Mouse (Mus musculus) MEL (cell line): ENCODE measurements around the gene Ankrd36.

Experiments used
- CHD1 ChIP-seq: IDR thresholded peaks from 2 replicates; pipeline ENCODE4 v1.6.1; 2012; ENCODE audit warnings: low read depth, mild to moderate bottlenecking, inconsistent platforms, low read length, improper control_type of control experiment
- CTCF ChIP-seq, 3 experiments: IDR thresholded peaks in 2 of 3; conservative IDR thresholded peaks in 1 of 3; 2 replicates each; pipeline ENCODE4 v1.5.1; 2011 to 2012; ENCODE audit warnings: low read length in 3 of 3, low read depth in 2 of 3, mild to moderate bottlenecking in 2 of 3, improper control_type of control experiment in 1 of 3, inconsistent platforms in 1 of 3, mixed read lengths in 1 of 3, moderate library complexity in 1 of 3; ENCODE audit not compliant: control insufficient read depth in 1 of 3, insufficient read depth in 1 of 3, poor library complexity in 1 of 3, severe bottlenecking in 1 of 3
- MAFK ChIP-seq: IDR thresholded peaks from 2 replicates; pipeline ENCODE4 v1.6.1; 2011; ENCODE audit warnings: low read depth, mild to moderate bottlenecking, low read length, improper control_type of control experiment, borderline replicate concordance
- NRF1 ChIP-seq: IDR thresholded peaks from 2 replicates; pipeline ENCODE4 v1.6.1; 2014; ENCODE audit warnings: low read depth, mild to moderate bottlenecking, inconsistent platforms, low read length, improper control_type of control experiment, moderate library complexity; ENCODE audit not compliant: poor library complexity, insufficient read depth, severe bottlenecking
- TCF12 ChIP-seq: IDR thresholded peaks from 2 replicates; pipeline ENCODE4 v1.6.1; 2014; ENCODE audit warnings: low read depth, mild to moderate bottlenecking, inconsistent platforms, low read length, improper control_type of control experiment, moderate library complexity
- USF1 ChIP-seq: IDR thresholded peaks from 2 replicates; pipeline ENCODE4 v1.6.1; 2014; ENCODE audit warnings: low read depth, mild to moderate bottlenecking, inconsistent platforms, low read length, improper control_type of control experiment, moderate library complexity

GRCm38 (mm10) chr11:5551931-5552330 is 17.6 kb upstream of the Ankrd36 start:
- TF ChIP-seq NRF1, result no peak
- TF ChIP-seq TCF12, result no peak
- no peak for TF ChIP-seq MAFK
- no peak for TF ChIP-seq USF1
- TF ChIP-seq CTCF (IDR thresholded peaks at IDR 0.05 in 2 of 3, conservative IDR thresholded peaks at IDR 0.05 in 1 of 3; ENCODE audit: control insufficient read depth in 1 of 3, insufficient read depth in 1 of 3, low read depth in 2 of 3, low read length in 3 of 3, poor library complexity in 1 of 3, severe bottlenecking in 1 of 3), result no peak
- no peak for TF ChIP-seq CHD1
